Mouse (Mus musculus): ENCODE data around the gene Kcnq1. TPM values are rescaled to one million over a fixed set of nuclear protein-coding genes. Genes with fewer than 3 reads are reported as not detected.

Gene Kcnq1
- polyA plus RNA-seq, 1 experiment = 41.8 TPM

GRCm38 (mm10) chr7:143159446-143159845, 53.3 kb downstream of the Kcnq1 start:
- Histone ChIP-seq H3K27ac (ENCODE audit: insufficient read depth, low read depth, low read length) (no peak overlapping the region), H3K27me3 (ENCODE audit: control insufficient read depth, insufficient read depth, low read length) (no peaks in the 10 kb centered on the region), H3K4me3 (ENCODE audit: low read depth, low read length) (no peak overlapping the region), H3K4me1 (ENCODE audit: control insufficient read depth, insufficient read depth, insufficient read length, low read length) (no peaks in the 10 kb centered on the region), H3K36me3 (ENCODE audit: control insufficient read depth, insufficient read depth, low read length) (no peaks in the 10 kb centered on the region)
- 84% methylated on average over 11 of the region's 11 CpGs for WGBS
- no peak for TF ChIP-seq POLR2A (IDR thresholded peaks at IDR 0.05; ENCODE audit: low read depth, low read length)
- TF ChIP-seq CTCF (IDR thresholded peaks at IDR 0.05; ENCODE audit: extremely low read depth, insufficient read length, insufficient replicate concordance, low read depth, low read length) = no peak

DNA sequence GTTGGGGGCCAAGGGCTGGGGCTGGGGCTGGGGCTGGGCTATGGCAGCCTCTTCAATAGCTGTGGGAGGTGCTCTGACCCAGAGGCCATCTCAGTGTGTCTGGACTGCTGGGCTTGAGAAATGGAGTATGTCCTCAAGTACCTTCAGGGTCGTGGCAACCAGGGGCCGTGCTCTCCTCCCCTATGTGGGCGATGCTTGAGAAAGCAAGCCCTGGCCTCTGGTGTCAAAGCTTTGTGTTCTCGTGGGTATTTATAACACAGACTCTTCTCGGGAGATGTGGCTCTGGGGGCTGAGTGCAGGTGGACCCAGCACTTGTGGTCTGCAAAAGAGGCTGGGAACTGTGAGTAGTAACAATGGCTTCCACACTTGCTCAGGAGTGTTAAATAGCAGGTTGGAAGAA, 53.9 kb downstream of the Kcnq1 start:
- no peak for TF ChIP-seq CTCF (IDR thresholded peaks at IDR 0.05; ENCODE audit: extremely low read depth, insufficient read length, insufficient replicate concordance, low read depth, low read length)
- TF ChIP-seq POLR2A (IDR thresholded peaks at IDR 0.05; ENCODE audit: low read depth, low read length) = no peak
- 69% methylated on average over 5 of the region's 5 CpGs for WGBS
- Histone ChIP-seq H3K27ac (ENCODE audit: insufficient read depth, low read depth, low read length) (no peak overlapping the region), H3K4me1 (ENCODE audit: control insufficient read depth, insufficient read depth, insufficient read length, low read length) (no peaks in the 10 kb centered on the region), H3K27me3 (ENCODE audit: control insufficient read depth, insufficient read depth, low read length) (no peaks in the 10 kb centered on the region), H3K4me3 (ENCODE audit: low read depth, low read length) (no peak overlapping the region), H3K36me3 (ENCODE audit: control insufficient read depth, insufficient read depth, low read length) (no peaks in the 10 kb centered on the region)

GRCm38 (mm10) chr7:143162051-143162450, 55.9 kb downstream of the Kcnq1 start:
- Histone ChIP-seq H3K27ac (ENCODE audit: insufficient read depth, low read depth, low read length) (no peak overlapping the region), H3K4me1 (ENCODE audit: control insufficient read depth, insufficient read depth, insufficient read length, low read length) (no peaks in the 10 kb centered on the region), H3K4me3 (ENCODE audit: low read depth, low read length) (no peak overlapping the region), H3K27me3 (ENCODE audit: control insufficient read depth, insufficient read depth, low read length) (no peaks in the 10 kb centered on the region), H3K36me3 (ENCODE audit: control insufficient read depth, insufficient read depth, low read length) (no peaks in the 10 kb centered on the region)
- 56% methylated on average over 3 of the region's 3 CpGs for WGBS
- TF ChIP-seq POLR2A (IDR thresholded peaks at IDR 0.05; ENCODE audit: low read depth, low read length) = no peak
- TF ChIP-seq CTCF (IDR thresholded peaks at IDR 0.05; ENCODE audit: extremely low read depth, insufficient read length, insufficient replicate concordance, low read depth, low read length) = no peak

GRCm38 (mm10) chr7:143164074-143164473, 57.9 kb downstream of the Kcnq1 start:
- Histone ChIP-seq H3K4me3 (ENCODE audit: low read depth, low read length) (no peak overlapping the region), H3K4me1 (ENCODE audit: control insufficient read depth, insufficient read depth, insufficient read length, low read length) (no peaks in the 10 kb centered on the region), H3K27me3 (ENCODE audit: control insufficient read depth, insufficient read depth, low read length) (no peaks in the 10 kb centered on the region), H3K27ac (ENCODE audit: insufficient read depth, low read depth, low read length) (no peak overlapping the region), H3K36me3 (ENCODE audit: control insufficient read depth, insufficient read depth, low read length) (0 out of 2 replicates have a peak, but pooled peaks cover 1% of the 10 kb centered on the region)
- TF ChIP-seq POLR2A (IDR thresholded peaks at IDR 0.05; ENCODE audit: low read depth, low read length) (no peak), CTCF (IDR thresholded peaks at IDR 0.05; ENCODE audit: extremely low read depth, insufficient read length, insufficient replicate concordance, low read depth, low read length) (no peak)

DNA sequence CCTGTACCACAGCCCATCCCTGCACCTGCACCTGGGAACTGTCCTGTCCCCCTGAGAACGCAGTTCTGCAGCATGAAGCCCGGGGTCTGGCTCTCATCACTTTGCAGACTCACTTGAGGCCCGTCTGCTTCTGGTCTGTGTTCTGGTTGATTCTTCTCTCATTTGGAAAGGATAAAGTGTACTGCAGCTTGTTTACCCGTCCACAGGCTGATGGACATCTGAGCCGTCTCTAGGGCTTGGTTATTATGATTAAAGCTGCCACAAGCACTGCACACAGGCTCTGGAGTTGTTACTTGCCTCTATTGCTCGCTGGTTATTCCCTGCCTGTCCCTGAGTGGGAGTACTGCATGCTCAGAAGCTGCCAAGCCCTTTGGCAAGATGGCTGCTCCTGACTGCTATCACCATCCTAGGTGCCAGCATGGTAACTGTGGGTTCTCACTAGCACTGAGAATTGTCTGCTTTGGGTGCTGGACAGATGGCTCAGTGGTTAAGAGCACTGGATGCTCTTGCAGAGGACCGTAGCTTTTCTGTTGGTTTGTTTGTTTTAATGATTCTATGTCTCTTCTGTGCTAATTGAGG, 59.6 kb downstream of the Kcnq1 start:
- no peak overlapping the region for H3K27ac ChIP-seq (ENCODE audit: insufficient read depth, low read depth, low read length)
- WGBS = 63% methylated on average over 7 of the region's 7 CpGs
- H3K36me3 ChIP-seq (ENCODE audit: control insufficient read depth, insufficient read depth, low read length) = 0 out of 2 replicates have a peak, but pooled peaks cover 1% of the 10 kb centered on the region
- H3K4me3 ChIP-seq (ENCODE audit: low read depth, low read length) = no peak overlapping the region
- no peak for TF ChIP-seq CTCF (IDR thresholded peaks at IDR 0.05; ENCODE audit: extremely low read depth, insufficient read length, insufficient replicate concordance, low read depth, low read length)
- no peak for TF ChIP-seq POLR2A (IDR thresholded peaks at IDR 0.05; ENCODE audit: low read depth, low read length)
- H3K27me3 ChIP-seq (ENCODE audit: control insufficient read depth, insufficient read depth, low read length) = no peaks in the 10 kb centered on the region
- no peaks in the 10 kb centered on the region for H3K4me1 ChIP-seq (ENCODE audit: control insufficient read depth, insufficient read depth, insufficient read length, low read length)

DNA sequence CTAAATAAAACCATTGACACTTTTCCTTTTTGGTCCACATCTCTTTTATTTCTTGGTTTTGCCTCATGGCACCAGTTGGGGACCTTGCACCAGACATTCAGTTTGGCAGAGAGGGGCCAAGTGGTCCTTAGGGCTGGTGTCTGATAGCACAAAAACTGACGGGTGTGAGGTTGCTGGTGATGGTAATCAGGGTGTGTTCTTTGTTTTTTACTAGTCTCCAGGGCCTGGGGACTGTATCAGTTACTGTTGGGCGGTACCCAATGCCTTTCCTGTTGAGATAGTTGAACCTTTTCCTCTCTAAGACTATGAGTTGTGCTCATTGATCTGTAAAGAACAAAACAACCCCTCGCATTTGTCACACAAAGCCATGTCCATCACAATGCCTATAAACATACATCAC, 61.1 kb downstream of the Kcnq1 start:
- Histone ChIP-seq H3K27ac (ENCODE audit: insufficient read depth, low read depth, low read length) (no peak overlapping the region), H3K27me3 (ENCODE audit: control insufficient read depth, insufficient read depth, low read length) (no peaks in the 10 kb centered on the region), H3K36me3 (ENCODE audit: control insufficient read depth, insufficient read depth, low read length) (0 out of 2 replicates have a peak, but pooled peaks cover 1% of the 10 kb centered on the region), H3K4me1 (ENCODE audit: control insufficient read depth, insufficient read depth, insufficient read length, low read length) (no peaks in the 10 kb centered on the region), H3K4me3 (ENCODE audit: low read depth, low read length) (no peak overlapping the region)
- 62% methylated on average over 3 of the region's 3 CpGs for WGBS
- TF ChIP-seq CTCF (IDR thresholded peaks at IDR 0.05; ENCODE audit: extremely low read depth, insufficient read length, insufficient replicate concordance, low read depth, low read length) = no peak
- TF ChIP-seq POLR2A (IDR thresholded peaks at IDR 0.05; ENCODE audit: low read depth, low read length) = no peak

DNA sequence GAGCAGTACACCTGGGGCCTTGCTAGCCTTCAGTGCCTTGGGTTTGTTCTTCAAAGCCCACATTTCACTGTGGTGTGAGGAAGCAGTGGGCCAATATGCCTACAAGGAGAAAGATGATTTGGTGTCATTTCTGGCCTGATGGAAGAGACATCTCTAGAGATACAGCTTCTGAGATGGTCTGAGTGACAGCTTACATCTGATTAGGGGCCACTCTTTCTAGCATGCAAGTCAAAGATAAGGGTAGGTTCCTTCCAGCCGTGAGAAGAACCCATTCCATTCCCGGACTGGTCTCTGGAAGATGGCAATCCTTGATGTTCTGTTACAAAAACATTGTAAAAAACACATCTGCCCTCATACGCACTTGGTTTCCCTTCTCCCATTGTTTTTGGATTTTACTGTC, 63.2 kb downstream of the Kcnq1 start:
- Histone ChIP-seq H3K27ac (ENCODE audit: insufficient read depth, low read depth, low read length) (no peak overlapping the region), H3K36me3 (ENCODE audit: control insufficient read depth, insufficient read depth, low read length) (peaks cover 1% of the 10 kb centered on the region; the same call in 1 of the 2 replicates), H3K4me3 (ENCODE audit: low read depth, low read length) (no peak overlapping the region), H3K27me3 (ENCODE audit: control insufficient read depth, insufficient read depth, low read length) (no peaks in the 10 kb centered on the region), H3K4me1 (ENCODE audit: control insufficient read depth, insufficient read depth, insufficient read length, low read length) (no peaks in the 10 kb centered on the region)
- no peak for TF ChIP-seq CTCF (IDR thresholded peaks at IDR 0.05; ENCODE audit: extremely low read depth, insufficient read length, insufficient replicate concordance, low read depth, low read length)
- TF ChIP-seq POLR2A (IDR thresholded peaks at IDR 0.05; ENCODE audit: low read depth, low read length) = no peak
- 76% methylated on average over 3 of the region's 3 CpGs for WGBS
